Mouse (Mus musculus) thymus, adult 18-20 months (tissue): ENCODE results near the gene Gm45837.

ENCODE experiments used
- DNase-seq, 2 experiments: peaks; one replicate each; pipeline ENCODE4 v3.0.0; 2022; ENCODE audit warnings: mixed read lengths in 2 of 2

Gm45837 gene

GRCm38 (mm10) chr7:101471423-101471822 lies 60.7 kb downstream of the Gm45837 start:
- DNase-seq: no peak

- DNase-seq: no peak
These were observed 61.3 kb downstream of the Gm45837 start for GRCm38 (mm10) chr7:101471968-101472480.

GRCm38 (mm10) chr7:101472598-101473558 lies 62.2 kb downstream of the Gm45837 start:
- DNase-seq: no peak

GRCm38 (mm10) chr7:101474399-101474811 lies 63.7 kb downstream of the Gm45837 start:
- no peak for DNase-seq

- no peak for DNase-seq
These were observed 65.3 kb downstream of the Gm45837 start for GRCm38 (mm10) chr7:101476028-101476427.

DNA sequence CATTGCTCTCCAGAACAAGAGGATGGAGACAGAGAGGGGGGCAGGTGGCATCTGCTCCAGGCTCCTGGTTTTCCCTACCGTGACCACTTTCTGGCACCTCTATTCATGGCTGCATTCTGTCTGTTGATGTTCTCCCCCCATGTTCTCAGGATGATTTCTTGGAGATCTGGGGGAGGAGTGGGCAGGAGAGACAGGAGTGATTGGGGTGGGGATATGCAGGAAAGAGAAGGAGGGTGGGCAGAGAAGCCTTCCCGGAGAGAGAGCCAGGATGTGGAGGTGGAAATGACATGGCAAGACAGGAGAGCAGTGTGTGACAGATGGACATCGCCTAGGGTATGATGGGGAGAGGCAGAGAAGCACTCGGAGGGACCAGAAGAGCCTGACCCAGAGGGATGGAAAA lies 65.8 kb downstream of the Gm45837 start:
- DNase-seq: no peak

GRCm38 (mm10) chr7:101477200-101477599 lies 66.5 kb downstream of the Gm45837 start:
- DNase-seq: no peak

GRCm38 (mm10) chr7:101478099-101478498 lies 67.4 kb downstream of the Gm45837 start:
- no peak for DNase-seq

DNA sequence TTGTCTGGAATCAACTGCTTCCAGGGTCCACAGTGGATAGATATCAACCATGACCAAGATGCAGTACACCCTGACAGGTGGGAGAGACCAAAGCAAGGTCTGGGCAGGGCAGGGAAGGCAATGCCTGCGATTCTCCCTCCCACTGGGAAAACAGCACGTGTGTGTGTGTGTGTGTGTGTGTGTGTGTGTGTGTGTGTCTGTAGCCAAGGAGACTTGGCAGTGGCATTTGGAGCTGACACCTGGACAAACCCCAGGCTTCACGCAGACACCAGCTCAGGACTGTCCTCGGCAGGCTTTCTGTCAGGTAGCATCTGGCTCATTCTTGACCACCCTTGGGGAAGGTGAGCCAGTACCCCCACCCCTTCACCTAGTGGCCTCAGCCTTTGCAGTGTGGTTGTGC lies 69.2 kb downstream of the Gm45837 start:
- no peak for DNase-seq

DNA sequence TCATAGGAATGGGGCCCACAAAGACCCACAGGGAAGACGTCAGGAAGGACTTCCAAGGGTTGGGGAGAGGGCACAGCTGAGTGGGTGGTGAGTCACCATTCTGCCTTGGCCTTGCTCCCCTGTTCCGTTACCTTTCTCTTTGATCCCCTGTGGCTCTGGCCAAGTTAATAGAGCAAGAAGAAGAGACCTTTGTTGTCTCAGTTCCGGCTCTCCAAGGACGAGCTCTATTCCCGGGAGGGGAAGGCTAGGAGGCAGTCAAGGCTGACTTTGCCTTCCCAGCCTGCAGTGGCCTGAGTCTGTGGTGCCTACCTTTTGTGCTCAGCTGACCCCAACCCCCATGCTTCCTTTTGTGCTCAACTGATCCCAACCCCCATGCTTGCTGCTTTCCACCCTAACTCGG lies 70.0 kb downstream of the Gm45837 start:
- DNase-seq: no peak

GRCm38 (mm10) chr7:101481872-101482498 lies 71.3 kb downstream of the Gm45837 start:
- DNase-seq: no peak

DNA sequence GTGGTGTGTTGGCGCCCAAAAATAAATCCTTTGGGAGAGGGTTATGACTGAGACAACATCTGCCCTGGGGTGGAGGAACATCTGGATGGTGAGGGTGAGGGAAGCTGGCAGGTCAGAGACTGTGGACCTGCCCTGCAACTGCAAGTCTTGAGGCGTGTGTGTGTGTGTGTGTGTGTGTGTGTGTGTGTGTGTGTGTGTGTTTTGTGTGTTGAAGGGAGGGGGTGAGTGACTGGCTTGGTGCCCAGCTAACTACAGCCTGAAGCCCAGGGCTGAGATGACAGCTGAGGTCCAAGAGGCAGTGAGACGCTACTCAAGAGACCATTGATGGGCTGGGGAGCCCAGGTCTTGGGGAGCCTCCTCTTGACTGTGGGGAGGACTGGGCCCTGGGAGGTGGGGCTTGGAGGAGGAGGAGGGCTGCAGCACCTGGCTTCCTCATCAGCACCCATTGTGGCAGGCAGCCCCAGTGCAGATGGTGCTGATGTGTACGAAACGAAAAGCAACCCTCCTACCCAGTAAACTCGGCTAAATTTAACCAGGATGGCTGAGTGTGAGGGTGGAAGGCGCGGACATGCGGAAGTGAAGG lies 71.9 kb downstream of the Gm45837 start:
- peak; percentile 18 to 44 for DNase-seq

DNA sequence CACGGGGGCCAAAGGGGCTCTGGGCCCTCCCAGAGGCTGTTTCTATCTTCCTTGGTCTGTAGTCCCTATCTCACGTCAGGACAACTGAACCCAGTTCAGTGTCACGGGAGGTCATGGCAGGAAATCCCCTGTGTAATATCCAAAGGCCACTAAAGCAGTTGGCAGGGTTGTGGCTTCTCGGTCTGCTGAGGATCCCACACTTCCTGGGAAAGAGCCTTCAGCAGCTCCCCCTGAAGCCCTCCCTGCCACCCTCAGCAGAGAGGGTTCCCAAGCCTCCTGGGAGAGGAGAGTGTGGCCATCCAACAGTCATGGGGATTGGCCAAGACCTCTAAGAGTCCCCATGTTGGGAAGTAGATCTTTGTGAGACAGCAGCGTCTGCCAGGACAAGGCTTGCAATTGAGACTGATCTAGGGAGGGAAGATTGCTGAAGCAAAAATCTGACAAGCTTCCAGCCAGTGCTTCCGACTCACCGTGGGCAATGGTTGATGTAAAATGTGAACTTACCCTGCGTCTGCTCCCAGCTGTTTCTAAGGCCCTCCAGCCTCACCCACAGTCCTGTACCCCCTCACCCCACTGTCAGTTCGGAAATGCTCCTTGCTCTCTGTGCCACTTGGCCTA lies 72.9 kb downstream of the Gm45837 start:
- DNase-seq: no peak

GRCm38 (mm10) chr7:101487102-101487501 lies 76.4 kb downstream of the Gm45837 start:
- DNase-seq: no peak

- no peak for DNase-seq
These were observed 80.3 kb downstream of the Gm45837 start for GRCm38 (mm10) chr7:101490952-101491351.

DNA sequence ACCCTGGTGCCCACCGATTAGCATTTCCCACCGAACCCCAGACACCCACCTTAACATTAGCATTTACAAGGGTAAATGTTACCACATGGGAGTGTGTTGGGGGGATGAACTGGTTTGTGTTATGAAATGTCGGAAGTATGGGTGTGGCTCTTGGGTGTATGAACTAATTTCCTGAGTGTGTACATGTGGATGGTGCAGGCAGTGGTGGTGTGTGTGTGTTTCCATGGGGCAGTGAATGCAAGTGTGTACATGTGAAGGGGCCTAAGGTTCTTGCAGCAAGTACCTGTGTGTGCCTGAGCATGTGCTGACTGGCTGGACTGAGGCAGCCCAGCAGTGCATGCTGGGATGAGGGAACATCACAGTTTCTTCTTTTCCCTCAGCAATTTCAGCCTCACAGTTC lies 87.7 kb downstream of the Gm45837 start:
- DNase-seq: no peak

DNA sequence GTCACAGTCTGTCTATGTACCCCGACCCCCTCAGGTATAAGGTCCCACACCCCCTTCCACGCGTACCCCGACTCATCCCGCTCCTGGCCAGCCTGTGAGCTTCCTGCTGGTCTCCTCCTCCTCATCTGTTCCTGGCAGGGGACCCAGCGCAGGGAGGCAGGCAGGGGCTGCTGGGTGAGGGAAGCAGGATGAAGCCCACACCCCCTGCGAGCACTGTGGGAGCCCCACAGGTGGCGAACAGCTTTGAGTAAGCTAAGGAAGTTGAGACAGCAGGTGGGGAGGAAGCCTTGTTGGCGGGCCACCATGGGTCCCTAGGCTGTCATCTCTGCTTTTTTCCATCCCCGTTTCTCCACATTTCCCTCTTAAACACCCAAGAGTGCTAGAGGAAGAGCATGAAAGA lies 88.6 kb downstream of the Gm45837 start:
- DNase-seq: peak in 1 of 2 experiments; percentile 32

GRCm38 (mm10) chr7:101499701-101500100 lies 89.0 kb downstream of the Gm45837 start:
- DNase-seq: no peak

- no peak for DNase-seq
These were observed 90.5 kb downstream of the Gm45837 start for GRCm38 (mm10) chr7:101501236-101501635.

DNA sequence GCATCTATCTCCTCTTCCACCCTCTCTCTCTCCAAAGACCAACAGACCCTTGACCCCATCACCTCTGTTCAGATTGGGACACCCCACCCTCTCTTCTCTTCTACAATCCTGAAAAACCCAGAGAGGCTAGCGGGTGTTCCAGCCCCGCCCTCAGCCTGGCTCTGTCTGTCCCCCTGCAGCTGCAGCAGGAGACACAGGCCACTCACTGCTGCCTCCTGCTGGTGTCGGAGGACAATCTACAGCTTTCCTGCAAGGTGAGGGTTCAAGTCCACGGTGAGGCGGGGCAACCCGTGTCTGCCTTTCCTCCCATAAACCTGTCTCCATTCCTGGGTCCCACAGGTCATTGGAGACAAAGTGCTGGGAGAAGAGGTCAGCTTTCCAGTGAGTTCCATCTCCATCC lies 91.0 kb downstream of the Gm45837 start:
- DNase-seq: no peak

GRCm38 (mm10) chr7:101503351-101503750 lies 92.7 kb downstream of the Gm45837 start:
- DNase-seq: peak in 1 of 2 experiments; percentile 41

DNA sequence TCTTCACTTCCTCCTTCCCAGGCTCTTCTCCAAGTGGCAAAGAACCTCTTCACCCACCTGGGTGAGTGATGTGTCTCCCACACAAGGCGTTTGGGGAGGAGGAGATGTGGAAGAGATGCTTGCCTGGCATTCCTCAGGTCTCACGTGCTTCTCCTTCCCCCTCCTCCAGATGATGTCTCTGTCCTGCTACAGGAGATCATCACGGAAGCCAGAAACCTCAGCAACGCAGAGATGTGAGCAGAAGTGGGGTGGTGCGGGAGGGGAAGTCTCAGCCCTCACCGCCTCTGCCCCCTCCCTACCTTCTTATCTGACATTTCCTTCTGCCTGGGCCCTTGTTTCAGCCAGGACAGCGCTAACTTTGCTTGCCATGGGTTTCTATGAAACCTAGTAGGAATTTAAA lies 93.1 kb downstream of the Gm45837 start:
- no peak for DNase-seq

- DNase-seq: peak in 1 of 2 experiments; percentile 34
These were observed 93.8 kb downstream of the Gm45837 start for GRCm38 (mm10) chr7:101504507-101504906.
